Mouse (Mus musculus): Measurements from ENCODE around the gene Ppm1g.

DNA sequence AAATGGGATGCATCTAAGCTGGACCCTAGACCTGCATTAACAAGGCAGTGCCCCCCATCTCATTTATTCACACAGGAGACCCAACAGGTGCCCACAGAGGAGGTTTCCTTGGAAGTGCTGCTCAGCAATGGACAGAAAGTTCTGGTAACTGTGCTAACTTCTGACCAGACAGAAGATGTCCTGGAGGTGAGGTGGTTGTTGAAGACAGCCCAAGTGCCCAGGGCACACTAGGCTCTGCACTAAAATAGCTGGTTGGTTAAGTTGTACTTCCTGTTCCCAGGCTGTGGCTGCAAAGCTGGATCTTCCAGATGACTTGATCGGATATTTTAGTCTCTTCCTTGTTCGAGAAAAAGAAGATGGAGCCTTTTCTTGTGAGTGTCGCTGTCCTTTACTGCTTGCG, 24.8 kb downstream of the Ppm1g start:
- no peak for TF ChIP-seq CTCF (conservative IDR thresholded peaks at IDR 0.05; ENCODE audit: insufficient read depth, insufficient read length, low read depth, low read length)
- no peak for TF ChIP-seq POLR2A (IDR thresholded peaks at IDR 0.05; ENCODE audit: low read depth, low read length)

Measured in kidney, adult 2 months (tissue).